Mouse (Mus musculus): ENCODE data around the gene a. TPM values are rescaled to one million over a fixed set of nuclear protein-coding genes. Genes with fewer than 3 reads are reported as not detected.

The a gene
- polyA plus RNA-seq, 1 experiment = not detected

- DNase-seq = no peak
- TF ChIP-seq POLR2A (IDR thresholded peaks at IDR 0.05; ENCODE audit: borderline replicate concordance, extremely low read depth, low read depth, low read length) (no peak), CTCF (IDR thresholded peaks at IDR 0.05; ENCODE audit: insufficient read depth, low read length) (no peak)
- WGBS = 54% methylated on average over 4 of the region's 4 CpGs
- H3K4me1 ChIP-seq (ENCODE audit: control insufficient read depth, insufficient read depth, low read length) = no peaks in the 10 kb centered on the region
- no peak overlapping the region for H3K4me3 ChIP-seq (replicated peaks; ENCODE audit: extremely low read depth, low read depth, low read length)
These were observed 142.7 kb downstream of the a start for GRCm38 (mm10) chr2:154933884-154934283.

DNA sequence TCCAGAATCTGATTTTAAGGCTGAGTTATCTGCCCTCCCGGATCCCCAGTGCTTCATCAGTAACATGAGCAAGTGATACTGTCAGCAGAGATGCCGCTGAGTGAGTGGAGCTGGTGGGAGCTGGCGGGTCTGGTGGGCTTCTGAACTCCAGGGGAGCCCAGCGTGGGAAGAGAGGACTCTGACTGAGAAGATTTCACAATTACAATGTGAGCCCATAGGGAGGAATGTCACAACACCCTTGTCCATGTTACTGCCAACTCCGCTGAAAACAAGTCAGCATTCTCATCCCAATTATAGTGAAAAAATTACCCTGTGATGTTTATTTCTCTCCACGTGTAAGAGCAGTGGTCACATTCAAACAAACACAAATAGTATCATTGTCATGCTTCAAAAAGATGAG lies 144.9 kb downstream of the a start:
- no peak for DNase-seq
- H3K4me1 ChIP-seq (ENCODE audit: control insufficient read depth, insufficient read depth, low read length) = no peaks in the 10 kb centered on the region
- no peak overlapping the region for H3K4me3 ChIP-seq (replicated peaks; ENCODE audit: extremely low read depth, low read depth, low read length)
- TF ChIP-seq CTCF (IDR thresholded peaks at IDR 0.05; ENCODE audit: insufficient read depth, low read length) = no peak
- TF ChIP-seq POLR2A (IDR thresholded peaks at IDR 0.05; ENCODE audit: borderline replicate concordance, extremely low read depth, low read depth, low read length) = no peak
- WGBS = 62% methylated on average over 6 of the region's 6 CpGs

- H3K4me3 ChIP-seq (replicated peaks; ENCODE audit: extremely low read depth, low read depth, low read length) = no peak overlapping the region
- H3K4me1 ChIP-seq (ENCODE audit: control insufficient read depth, insufficient read depth, low read length) = no peaks in the 10 kb centered on the region; the same call in 1 of the 2 replicates
- DNase-seq = no peak
- TF ChIP-seq POLR2A (IDR thresholded peaks at IDR 0.05; ENCODE audit: borderline replicate concordance, extremely low read depth, low read depth, low read length) (no peak), CTCF (IDR thresholded peaks at IDR 0.05; ENCODE audit: insufficient read depth, low read length) (no peak)
- 70% methylated on average over 11 of the region's 11 CpGs for WGBS
These were observed 145.4 kb downstream of the a start for GRCm38 (mm10) chr2:154936536-154937155.

GRCm38 (mm10) chr2:154937547-154938390 lies 146.6 kb downstream of the a start:
- 76% methylated on average over 8 of the region's 8 CpGs for WGBS
- DNase-seq = no peak
- TF ChIP-seq CTCF (IDR thresholded peaks at IDR 0.05; ENCODE audit: insufficient read depth, low read length) = no peak
- TF ChIP-seq POLR2A (IDR thresholded peaks at IDR 0.05; ENCODE audit: borderline replicate concordance, extremely low read depth, low read depth, low read length) = no peak
- no peak overlapping the region for H3K4me3 ChIP-seq (replicated peaks; ENCODE audit: extremely low read depth, low read depth, low read length)
- H3K4me1 ChIP-seq (ENCODE audit: control insufficient read depth, insufficient read depth, low read length) = no peaks in the 10 kb centered on the region; the same call in 1 of the 2 replicates

GRCm38 (mm10) chr2:154941952-154942351 lies 150.8 kb downstream of the a start:
- no peak overlapping the region for H3K4me3 ChIP-seq (replicated peaks; ENCODE audit: extremely low read depth, low read depth, low read length)
- TF ChIP-seq CTCF (IDR thresholded peaks at IDR 0.05; ENCODE audit: insufficient read depth, low read length) = no peak
- no peak for TF ChIP-seq POLR2A (IDR thresholded peaks at IDR 0.05; ENCODE audit: borderline replicate concordance, extremely low read depth, low read depth, low read length)
- no peak for DNase-seq
- WGBS = 66% methylated on average over 10 of the region's 10 CpGs
- H3K4me1 ChIP-seq (ENCODE audit: control insufficient read depth, insufficient read depth, low read length) = no peaks in the 10 kb centered on the region; the same call in 1 of the 2 replicates

DNA sequence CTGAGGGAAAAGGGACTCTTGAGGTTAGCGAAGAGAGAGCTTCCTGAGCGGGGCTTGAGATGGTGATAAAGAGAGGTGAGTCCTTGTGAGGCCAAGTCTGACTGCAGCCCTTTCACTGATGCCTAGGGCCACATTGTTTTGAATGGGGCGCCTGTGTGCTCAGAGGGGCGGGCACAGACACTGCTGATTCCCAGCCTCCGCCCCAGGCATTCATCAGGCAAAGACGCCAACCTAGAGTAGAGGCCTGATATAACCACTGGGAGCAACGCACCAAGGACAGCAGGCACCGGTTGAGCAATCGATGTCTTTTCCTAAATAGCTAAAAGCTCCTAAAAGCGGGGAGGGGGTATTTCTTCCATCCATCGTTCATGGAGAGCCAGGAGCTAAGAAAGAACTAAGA lies 151.3 kb downstream of the a start:
- no peak for DNase-seq
- WGBS = 67% methylated on average over 11 of the region's 11 CpGs
- Histone ChIP-seq H3K4me1 (ENCODE audit: control insufficient read depth, insufficient read depth, low read length) (no peaks in the 10 kb centered on the region; the same call in 1 of the 2 replicates), H3K4me3 (replicated peaks; ENCODE audit: extremely low read depth, low read depth, low read length) (no peak overlapping the region)
- no peak for TF ChIP-seq POLR2A (IDR thresholded peaks at IDR 0.05; ENCODE audit: borderline replicate concordance, extremely low read depth, low read depth, low read length)
- no peak for TF ChIP-seq CTCF (IDR thresholded peaks at IDR 0.05; ENCODE audit: insufficient read depth, low read length)

GRCm38 (mm10) chr2:154943101-154943500 lies 151.9 kb downstream of the a start:
- 6% methylated on average over 11 of the region's 11 CpGs for WGBS
- peak; percentile 82 for TF ChIP-seq CTCF (IDR thresholded peaks at IDR 0.05; ENCODE audit: insufficient read depth, low read length)
- no peak for TF ChIP-seq POLR2A (IDR thresholded peaks at IDR 0.05; ENCODE audit: borderline replicate concordance, extremely low read depth, low read depth, low read length)
- Histone ChIP-seq H3K4me1 (ENCODE audit: control insufficient read depth, insufficient read depth, low read length) (no peaks in the 10 kb centered on the region; the same call in 1 of the 2 replicates), H3K4me3 (replicated peaks; ENCODE audit: extremely low read depth, low read depth, low read length) (no peak overlapping the region)
- peak; percentile 80 for DNase-seq

- 93% methylated on average over 3 of the region's 3 CpGs for WGBS
- no peak for TF ChIP-seq CTCF (IDR thresholded peaks at IDR 0.05; ENCODE audit: insufficient read depth, low read length)
- TF ChIP-seq POLR2A (IDR thresholded peaks at IDR 0.05; ENCODE audit: borderline replicate concordance, extremely low read depth, low read depth, low read length) = no peak
These were observed 155.7 kb downstream of the a start for GRCm38 (mm10) chr2:154946921-154947320.

DNA sequence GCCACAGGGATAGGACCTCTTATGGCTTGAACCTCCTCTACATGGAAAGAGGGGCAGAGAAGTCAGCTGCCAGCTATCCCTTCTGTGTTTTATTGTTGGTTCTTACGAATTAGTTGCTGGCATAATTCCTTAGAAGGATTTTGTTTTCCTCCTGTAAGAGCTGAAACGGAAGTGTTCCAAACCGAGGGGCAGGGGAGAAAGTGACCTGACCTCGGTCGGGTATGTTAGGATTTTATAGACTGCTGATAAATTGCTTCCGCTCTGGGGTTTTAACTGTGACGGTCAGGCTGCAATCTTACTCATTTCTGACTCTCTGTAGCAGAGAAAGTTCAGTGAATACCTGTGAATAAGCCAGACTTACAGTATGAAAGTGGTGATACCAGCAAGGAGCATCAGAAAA lies 158.2 kb downstream of the a start:
- Histone ChIP-seq H3K4me3 (replicated peaks; ENCODE audit: extremely low read depth, low read depth, low read length) (no peak overlapping the region), H3K4me1 (ENCODE audit: control insufficient read depth, insufficient read depth, low read length) (no peaks in the 10 kb centered on the region)
- WGBS = 29% methylated on average over 7 of the region's 7 CpGs
- no peak for DNase-seq
- no peak for TF ChIP-seq CTCF (IDR thresholded peaks at IDR 0.05; ENCODE audit: insufficient read depth, low read length)
- no peak for TF ChIP-seq POLR2A (IDR thresholded peaks at IDR 0.05; ENCODE audit: borderline replicate concordance, extremely low read depth, low read depth, low read length)

More at GRCm38 (mm10) chr2:154946921-154947320, 155.7 kb downstream of the a start:
- DNase-seq = no peak
- Histone ChIP-seq H3K4me1 (ENCODE audit: control insufficient read depth, insufficient read depth, low read length) (no peaks in the 10 kb centered on the region), H3K4me3 (replicated peaks; ENCODE audit: extremely low read depth, low read depth, low read length) (no peak overlapping the region)
